Mouse (Mus musculus): ENCODE data around the gene Ltbp4. TPM values are rescaled to one million over a fixed set of nuclear protein-coding genes. Genes with fewer than 3 reads are reported as not detected.

Gene Ltbp4
- polyA plus RNA-seq, 1 experiment from 2014 or later, result 10.8 TPM

DNA sequence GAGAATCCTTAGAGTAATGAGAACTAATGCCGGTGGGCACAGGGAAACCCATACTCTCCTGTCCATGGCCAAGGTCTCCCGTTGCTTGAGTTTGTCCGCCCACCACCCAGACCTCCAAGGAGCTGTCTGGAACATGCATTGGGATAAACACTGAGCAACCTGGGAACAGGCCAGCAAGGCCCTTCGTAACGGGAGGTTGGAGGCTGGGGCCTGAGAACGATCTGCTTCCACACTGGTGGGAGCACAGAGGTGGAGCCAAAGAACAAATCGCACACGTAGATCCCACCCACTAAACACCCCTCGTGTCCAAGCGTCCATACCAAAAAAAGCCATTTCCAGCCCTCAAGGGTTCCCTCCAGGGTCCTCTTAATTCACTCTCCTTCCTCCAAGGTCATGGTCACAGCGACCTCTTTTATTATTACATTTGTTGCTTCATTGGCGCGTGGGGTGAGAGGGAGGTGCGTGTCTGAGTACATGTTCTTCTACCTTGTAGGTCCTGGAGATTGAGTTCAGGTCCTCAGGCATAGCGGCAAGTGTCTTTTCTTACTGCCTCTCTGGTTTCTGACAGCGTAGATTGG is 39.4 kb downstream of the Ltbp4 start:
- no peak overlapping the region for H3K4me3 ChIP-seq (ENCODE audit: low read depth, low read length)
- H3K4me1 ChIP-seq (ENCODE audit: control insufficient read depth, insufficient read depth, low read length), result no peaks in the 10 kb centered on the region
- no peak for DNase-seq (ENCODE audit: low spot score)
- no peak overlapping the region for H3K9ac ChIP-seq (ENCODE audit: low read length)
- no peak for ATAC-seq (ENCODE audit: insufficient number of reproducible peaks, low FRiP score, low TSS enrichment, low read depth)
- H3K9me3 ChIP-seq (ENCODE audit: control insufficient read depth, low read length), result no peaks in the 10 kb centered on the region; the same call in 1 of the 2 replicates
- H3K27me3 ChIP-seq (ENCODE audit: control insufficient read depth, insufficient read depth, low read length), result no peaks in the 10 kb centered on the region
- 89% methylated on average over 16 of the region's 16 CpGs for WGBS
- no peaks in the 10 kb centered on the region for H3K36me3 ChIP-seq (ENCODE audit: control insufficient read depth, insufficient read depth, low read length)
- H3K4me2 ChIP-seq (ENCODE audit: low read depth, severe bottlenecking), result no peak overlapping the region
- H3K27ac ChIP-seq (replicated peaks; ENCODE audit: low read depth, low read length), result 0 out of 2 replicates have a peak overlapping the region, but pooled peaks have one; percentile 14

- no peak for DNase-seq (ENCODE audit: low spot score)
- H3K9ac ChIP-seq (ENCODE audit: low read length), result no peak overlapping the region
- no peaks in the 10 kb centered on the region for H3K36me3 ChIP-seq (ENCODE audit: control insufficient read depth, insufficient read depth, low read length)
- WGBS, result 90% methylated on average over 4 of the region's 4 CpGs
- H3K4me1 ChIP-seq (ENCODE audit: control insufficient read depth, insufficient read depth, low read length), result no peaks in the 10 kb centered on the region
- no peak overlapping the region for H3K4me3 ChIP-seq (ENCODE audit: low read depth, low read length)
- H3K9me3 ChIP-seq (ENCODE audit: control insufficient read depth, low read length), result no peaks in the 10 kb centered on the region; the same call in 1 of the 2 replicates
- H3K4me2 ChIP-seq (ENCODE audit: low read depth, severe bottlenecking), result no peak overlapping the region
- H3K27me3 ChIP-seq (ENCODE audit: control insufficient read depth, insufficient read depth, low read length), result no peaks in the 10 kb centered on the region
- no peak overlapping the region for H3K27ac ChIP-seq (replicated peaks; ENCODE audit: low read depth, low read length)
- no peak for ATAC-seq (ENCODE audit: insufficient number of reproducible peaks, low FRiP score, low TSS enrichment, low read depth)
Measured at GRCm38 (mm10) chr7:27296518-27296917, 41.0 kb downstream of the Ltbp4 start.

- no peak for ATAC-seq (ENCODE audit: insufficient number of reproducible peaks, low FRiP score, low TSS enrichment, low read depth)
- 80% methylated on average over 4 of the region's 4 CpGs for WGBS
- Histone ChIP-seq H3K4me3 (ENCODE audit: low read depth, low read length) (no peak overlapping the region), H3K4me1 (ENCODE audit: control insufficient read depth, insufficient read depth, low read length) (no peaks in the 10 kb centered on the region), H3K4me2 (ENCODE audit: low read depth, severe bottlenecking) (no peak overlapping the region), H3K9me3 (ENCODE audit: control insufficient read depth, low read length) (no peaks in the 10 kb centered on the region; the same call in 1 of the 2 replicates), H3K36me3 (ENCODE audit: control insufficient read depth, insufficient read depth, low read length) (no peaks in the 10 kb centered on the region), H3K9ac (ENCODE audit: low read length) (no peak overlapping the region), H3K27me3 (ENCODE audit: control insufficient read depth, insufficient read depth, low read length) (no peaks in the 10 kb centered on the region), H3K27ac (replicated peaks; ENCODE audit: low read depth, low read length) (no peak overlapping the region)
- no peak for DNase-seq (ENCODE audit: low spot score)
Measured at GRCm38 (mm10) chr7:27295956-27296355, 41.5 kb downstream of the Ltbp4 start.

DNA sequence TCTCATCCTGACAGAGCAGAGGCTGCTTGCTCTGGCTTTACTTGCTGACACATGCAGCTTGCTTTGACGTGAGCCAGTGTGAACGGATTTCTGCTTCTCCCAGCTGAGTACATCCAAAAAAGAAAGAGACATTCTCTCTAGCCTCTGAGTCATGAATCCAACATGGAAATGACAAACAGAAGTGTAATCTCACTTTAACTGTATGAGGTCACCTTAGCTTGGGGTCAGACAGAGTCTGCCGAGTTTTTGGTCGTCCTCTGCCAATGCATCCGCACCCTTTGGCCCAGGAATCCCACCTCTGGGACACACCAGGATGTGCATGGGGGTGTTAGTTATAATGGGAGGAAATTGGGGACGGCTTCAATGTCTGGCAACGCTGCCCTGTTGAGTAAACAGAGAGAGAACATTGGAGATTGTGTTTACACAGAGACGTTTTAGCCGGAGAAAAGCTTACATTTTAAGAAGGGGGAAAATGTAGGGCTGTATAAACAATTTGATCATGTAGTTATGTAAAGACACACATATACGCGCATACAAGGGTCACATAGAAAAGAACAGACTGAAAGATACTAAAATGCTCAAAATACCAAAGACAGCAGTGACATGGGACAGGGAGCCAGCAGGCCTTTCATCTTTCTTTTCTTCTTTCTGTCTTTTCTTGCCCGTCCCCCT is 45.6 kb downstream of the Ltbp4 start:
- no peaks in the 10 kb centered on the region for H3K27me3 ChIP-seq (ENCODE audit: control insufficient read depth, insufficient read depth, low read length)
- H3K4me2 ChIP-seq (ENCODE audit: low read depth, severe bottlenecking), result no peak overlapping the region
- DNase-seq (ENCODE audit: low spot score), result no peak
- no peaks in the 10 kb centered on the region for H3K36me3 ChIP-seq (ENCODE audit: control insufficient read depth, insufficient read depth, low read length)
- ATAC-seq (ENCODE audit: insufficient number of reproducible peaks, low FRiP score, low TSS enrichment, low read depth), result no peak
- 70% methylated on average over 12 of the region's 12 CpGs for WGBS
- no peaks in the 10 kb centered on the region for H3K4me1 ChIP-seq (ENCODE audit: control insufficient read depth, insufficient read depth, low read length)
- no peak overlapping the region for H3K9ac ChIP-seq (ENCODE audit: low read length)
- no peaks in the 10 kb centered on the region; the same call in 1 of the 2 replicates for H3K9me3 ChIP-seq (ENCODE audit: control insufficient read depth, low read length)
- H3K4me3 ChIP-seq (ENCODE audit: low read depth, low read length), result no peak overlapping the region
- H3K27ac ChIP-seq (replicated peaks; ENCODE audit: low read depth, low read length), result no peak overlapping the region

- Histone ChIP-seq H3K4me3 (ENCODE audit: low read depth, low read length) (no peak overlapping the region), H3K4me1 (ENCODE audit: control insufficient read depth, insufficient read depth, low read length) (no peaks in the 10 kb centered on the region), H3K36me3 (ENCODE audit: control insufficient read depth, insufficient read depth, low read length) (no peaks in the 10 kb centered on the region), H3K27ac (replicated peaks; ENCODE audit: low read depth, low read length) (no peak overlapping the region), H3K9me3 (ENCODE audit: control insufficient read depth, low read length) (no peaks in the 10 kb centered on the region; the same call in 1 of the 2 replicates), H3K27me3 (ENCODE audit: control insufficient read depth, insufficient read depth, low read length) (no peaks in the 10 kb centered on the region), H3K4me2 (ENCODE audit: low read depth, severe bottlenecking) (no peak overlapping the region), H3K9ac (ENCODE audit: low read length) (no peak overlapping the region)
- DNase-seq (ENCODE audit: low spot score) (no peak), ATAC-seq (ENCODE audit: insufficient number of reproducible peaks, low FRiP score, low TSS enrichment, low read depth) (no peak)
- WGBS, result 66% methylated on average over 2 of the region's 2 CpGs
Measured at GRCm38 (mm10) chr7:27290555-27290954, 46.9 kb downstream of the Ltbp4 start.

- 90% methylated on average over 7 of the region's 7 CpGs for WGBS
- DNase-seq (ENCODE audit: low spot score) (no peak), ATAC-seq (ENCODE audit: insufficient number of reproducible peaks, low FRiP score, low TSS enrichment, low read depth) (no peak)
- no peaks in the 10 kb centered on the region; the same call in 1 of the 2 replicates for H3K9me3 ChIP-seq (ENCODE audit: control insufficient read depth, low read length)
- H3K27ac ChIP-seq (replicated peaks; ENCODE audit: low read depth, low read length), result no peak overlapping the region
- H3K4me1 ChIP-seq (ENCODE audit: control insufficient read depth, insufficient read depth, low read length), result no peaks in the 10 kb centered on the region
- H3K36me3 ChIP-seq (ENCODE audit: control insufficient read depth, insufficient read depth, low read length), result no peaks in the 10 kb centered on the region
- H3K4me3 ChIP-seq (ENCODE audit: low read depth, low read length), result no peak overlapping the region
- peaks cover 3% of the 10 kb centered on the region; the same call in 1 of the 2 replicates for H3K27me3 ChIP-seq (ENCODE audit: control insufficient read depth, insufficient read depth, low read length)
- H3K9ac ChIP-seq (ENCODE audit: low read length), result no peak overlapping the region
- no peak overlapping the region for H3K4me2 ChIP-seq (ENCODE audit: low read depth, severe bottlenecking)
Measured at GRCm38 (mm10) chr7:27288732-27289131, 48.8 kb downstream of the Ltbp4 start.

GRCm38 (mm10) chr7:27285698-27286066 is 51.8 kb downstream of the Ltbp4 start:
- Histone ChIP-seq H3K36me3 (ENCODE audit: control insufficient read depth, insufficient read depth, low read length) (no peaks in the 10 kb centered on the region), H3K4me1 (ENCODE audit: control insufficient read depth, insufficient read depth, low read length) (no peaks in the 10 kb centered on the region), H3K4me2 (ENCODE audit: low read depth, severe bottlenecking) (peak overlapping the region; percentile 18; the same call in 1 of the 2 replicates), H3K9ac (ENCODE audit: low read length) (no peak overlapping the region; the same call in 1 of the 2 replicates), H3K27me3 (ENCODE audit: control insufficient read depth, insufficient read depth, low read length) (peaks cover 3% of the 10 kb centered on the region; the same call in 1 of the 2 replicates), H3K9me3 (ENCODE audit: control insufficient read depth, low read length) (no peaks in the 10 kb centered on the region), H3K27ac (replicated peaks; ENCODE audit: low read depth, low read length) (no peak overlapping the region), H3K4me3 (ENCODE audit: low read depth, low read length) (no peak overlapping the region; the same call in 1 of the 2 replicates)
- 6% methylated on average over 8 of the region's 8 CpGs for WGBS
- DNase-seq (ENCODE audit: low spot score) (peak; percentile 79), ATAC-seq (ENCODE audit: insufficient number of reproducible peaks, low FRiP score, low TSS enrichment, low read depth) (peak; percentile 74)

DNA sequence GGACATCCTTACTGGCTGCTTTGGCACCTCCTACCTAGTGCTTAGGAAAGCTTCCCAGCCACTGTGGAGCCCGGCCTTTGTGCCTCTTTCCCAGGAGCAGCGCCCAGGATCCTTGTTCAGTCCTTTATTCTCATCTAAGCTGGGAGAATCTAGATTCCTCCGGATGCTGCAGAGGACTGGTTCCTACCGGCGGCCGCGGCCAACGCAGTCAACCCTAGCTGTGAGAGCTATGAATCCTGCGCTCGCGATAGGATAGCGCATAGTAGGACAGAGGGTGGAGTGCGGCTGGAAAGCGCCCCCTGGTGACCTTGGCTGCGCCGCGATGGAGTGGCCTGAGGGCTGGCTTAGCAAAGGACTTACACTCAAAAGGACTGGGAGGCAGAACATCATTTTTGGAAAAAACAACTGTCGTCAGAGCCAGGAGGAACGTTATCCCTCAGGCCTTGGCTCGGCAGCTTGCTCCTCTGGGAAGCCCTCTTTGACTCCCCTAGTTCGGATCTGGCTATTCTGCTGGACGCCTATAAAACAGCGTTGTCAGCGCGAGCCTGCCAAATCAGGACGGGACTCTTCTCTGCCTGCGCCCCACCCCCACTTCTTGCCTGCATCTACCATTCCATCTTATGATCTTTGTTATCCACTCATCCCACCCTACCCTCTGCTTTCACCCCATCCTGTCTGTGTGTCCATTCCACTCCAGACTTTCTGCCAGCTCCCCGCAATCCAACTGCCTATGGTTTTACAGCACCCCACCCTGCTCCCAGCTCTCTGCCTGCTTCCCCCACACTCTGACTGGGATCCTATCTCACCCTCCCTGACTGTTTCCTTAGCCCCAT is 52.4 kb downstream of the Ltbp4 start:
- ATAC-seq (ENCODE audit: insufficient number of reproducible peaks, low FRiP score, low TSS enrichment, low read depth) (peak; percentile 36), DNase-seq (ENCODE audit: low spot score) (peak; percentile 60)
- WGBS, result 1% methylated on average over 28 of the region's 28 CpGs
- Histone ChIP-seq H3K4me3 (ENCODE audit: low read depth, low read length) (peak overlapping the region; percentile 3; the same call in 1 of the 2 replicates), H3K9ac (ENCODE audit: low read length) (no peak overlapping the region), H3K27ac (replicated peaks; ENCODE audit: low read depth, low read length) (no peak overlapping the region), H3K9me3 (ENCODE audit: control insufficient read depth, low read length) (no peaks in the 10 kb centered on the region), H3K4me2 (ENCODE audit: low read depth, severe bottlenecking) (peak overlapping the region; percentile 18; the same call in 1 of the 2 replicates), H3K4me1 (ENCODE audit: control insufficient read depth, insufficient read depth, low read length) (no peaks in the 10 kb centered on the region), H3K27me3 (ENCODE audit: control insufficient read depth, insufficient read depth, low read length) (peaks cover 3% of the 10 kb centered on the region; the same call in 1 of the 2 replicates), H3K36me3 (ENCODE audit: control insufficient read depth, insufficient read depth, low read length) (no peaks in the 10 kb centered on the region)
